Mouse (Mus musculus): Measurements from ENCODE around the gene Nemf. TPM values are rescaled to one million over a fixed set of nuclear protein-coding genes. Genes with fewer than 3 reads are reported as not detected.
A peak's percentile ranks its signal among the peaks of the same experiment; 100 is the strongest.
"Not testable (repeated sequence)": the region's sequence is repeated elsewhere in the genome, so short reads cannot be mapped to it uniquely, and the experiment has no call there.

Nemf gene
- total and polyA plus RNA-seq, 3 experiments, result 34.3 to 56.6 (median 44.9) TPM

GRCm38 (mm10) chr12:69363110-69363509 lies 6.1 kb upstream of the Nemf start:
- H3K9ac ChIP-seq (ENCODE audit: insufficient read depth, low read depth), result peak overlapping the region; percentile 59; the same call in 1 of the 2 replicates
- TF ChIP-seq ZNF384 (IDR thresholded peaks at IDR 0.05; ENCODE audit: low read depth, low read length), result peak; percentile 52; the same call in 1 of the 2 replicates
- in situ Hi-C loops (cut with MboI; ENCODE audit: low pct_ligation_motif_present, low pct_unique_long_range_greater_than_20kb, low sequenced_read_pairs); H3K79me2 ChIP-seq (replicated peaks; ENCODE audit: control insufficient read depth, extremely low read depth, insufficient read depth, poor library complexity, severe bottlenecking); dilution Hi-C loops (cut with MboI; ENCODE audit: extremely low pct_ligation_motif_present, extremely low pct_unique_long_range_greater_than_20kb, low sequenced_read_pairs); H3K36me3 ChIP-seq (replicated peaks in 1 of 2; ENCODE audit: control insufficient read depth in 1 of 2, insufficient read depth in 1 of 2, low read length in 1 of 2); DNase-seq (ENCODE audit: extremely low read depth); H3K27me3 ChIP-seq (replicated peaks); H3K9me3 ChIP-seq (replicated peaks; ENCODE audit: low read length): not testable (repeated sequence)
- peaks cover 0 to 31% of the 10 kb centered on the region in 2 experiments; a peak in 2 of 4 replicates for H3K4me1 ChIP-seq (ENCODE audit: control insufficient read depth in 1 of 2, insufficient read depth in 2 of 2)
- peak overlapping the region in 2 of 3 experiments; percentile 63 to 67 for H3K4me3 ChIP-seq (replicated peaks in 1 of 3; ENCODE audit: low read depth in 2 of 3, low read length in 2 of 3, poor library complexity in 1 of 3)
- H3K4me2 ChIP-seq (ENCODE audit: insufficient read depth, low read depth, poor library complexity, severe bottlenecking), result peak overlapping the region; percentile 45; the same call in 1 of the 2 replicates
- H3K27ac ChIP-seq (ENCODE audit: insufficient read depth, low read depth), result 0 out of 2 replicates have a peak overlapping the region, but pooled peaks have one; percentile 47

- in situ Hi-C loops (cut with MboI; ENCODE audit: low pct_ligation_motif_present, low pct_unique_long_range_greater_than_20kb, low sequenced_read_pairs), result no loop called here
- Histone ChIP-seq H3K79me2 (replicated peaks; ENCODE audit: control insufficient read depth, extremely low read depth, insufficient read depth, poor library complexity, severe bottlenecking) (0 out of 2 replicates have a peak, but pooled peaks cover 2% of the 10 kb centered on the region), H3K9ac (ENCODE audit: insufficient read depth, low read depth) (peak overlapping the region; percentile 86), H3K36me3 (replicated peaks in 1 of 2; ENCODE audit: control insufficient read depth in 1 of 2, insufficient read depth in 1 of 2, low read length in 1 of 2) (no peaks in the 10 kb centered on the region), H3K27me3 (replicated peaks) (no peaks in the 10 kb centered on the region), H3K4me3 (replicated peaks in 1 of 3; ENCODE audit: low read depth in 2 of 3, low read length in 2 of 3, poor library complexity in 1 of 3) (peak overlapping the region; percentile 58 to 66 (median 63)), H3K9me3 (replicated peaks; ENCODE audit: low read length) (no peaks in the 10 kb centered on the region), H3K27ac (ENCODE audit: insufficient read depth, low read depth) (peak overlapping the region; percentile 47), H3K4me1 (ENCODE audit: control insufficient read depth in 1 of 2, insufficient read depth in 2 of 2) (peaks cover 0 to 24% of the 10 kb centered on the region in 2 experiments; a peak in 2 of 4 replicates), H3K4me2 (ENCODE audit: insufficient read depth, low read depth, poor library complexity, severe bottlenecking) (peak overlapping the region; percentile 45)
- dilution Hi-C loops (cut with MboI; ENCODE audit: extremely low pct_ligation_motif_present, extremely low pct_unique_long_range_greater_than_20kb, low sequenced_read_pairs), result no loop called here
- DNase-seq (ENCODE audit: extremely low read depth), result peak; percentile 77
- no peak for TF ChIP-seq HCFC1 (IDR thresholded peaks at IDR 0.05; ENCODE audit: low read depth, low read length)
- peak; percentile 52 for TF ChIP-seq IRF4 (IDR thresholded peaks at IDR 0.05; ENCODE audit: low read depth, low read length)
- no peak for TF ChIP-seq CHD1 (IDR thresholded peaks at IDR 0.05; ENCODE audit: low read depth, low read length)
- TF ChIP-seq RAD21 (IDR thresholded peaks at IDR 0.05; ENCODE audit: low read depth, low read length), result no peak; the same call in 1 of the 2 replicates
- no peak for TF ChIP-seq UBTF (IDR thresholded peaks at IDR 0.05; ENCODE audit: low read depth, low read length)
- no peak for TF ChIP-seq E2F4 (IDR thresholded peaks at IDR 0.05; ENCODE audit: insufficient replicate concordance, low read depth, low read length)
- TF ChIP-seq USF1 (IDR thresholded peaks at IDR 0.05; ENCODE audit: low read depth, low read length), result no peak
- 0 out of 2 replicates have a peak, but pooled peaks have one; percentile 54 for TF ChIP-seq MYC (IDR thresholded peaks at IDR 0.05; ENCODE audit: low read depth, low read length)
- no peak for TF ChIP-seq NRF1 (IDR thresholded peaks at IDR 0.05; ENCODE audit: low read depth, low read length)
- peak; percentile 8; the same call in 1 of the 2 replicates for TF ChIP-seq BHLHE40 (IDR thresholded peaks at IDR 0.05; ENCODE audit: low read depth, low read length)
- TF ChIP-seq JUN (IDR thresholded peaks at IDR 0.05; ENCODE audit: insufficient read depth, low read depth, low read length), result no peak
- TF ChIP-seq PAX5 (IDR thresholded peaks at IDR 0.05; ENCODE audit: low read length), result no peak
- TF ChIP-seq JUND (conservative IDR thresholded peaks at IDR 0.05; ENCODE audit: low read depth, low read length), result no peak; the same call in 1 of the 2 replicates
- no peak for TF ChIP-seq MEF2A (IDR thresholded peaks at IDR 0.05; ENCODE audit: borderline replicate concordance, low read depth, low read length)
- no peak for TF ChIP-seq MAX (IDR thresholded peaks at IDR 0.05; ENCODE audit: low read length)
- TF ChIP-seq ELF1 (IDR thresholded peaks at IDR 0.05; ENCODE audit: low read depth, low read length), result no peak
- TF ChIP-seq ZNF384 (IDR thresholded peaks at IDR 0.05; ENCODE audit: low read depth, low read length), result no peak
- TF ChIP-seq MAFK (IDR thresholded peaks at IDR 0.05; ENCODE audit: insufficient replicate concordance, low read length), result no peak
- no peak for TF ChIP-seq USF2 (conservative IDR thresholded peaks at IDR 0.05; ENCODE audit: low read depth, low read length)
- peak; percentile 20; the same call in 1 of the 2 replicates for TF ChIP-seq SMC3 (IDR thresholded peaks at IDR 0.05; ENCODE audit: low read depth, low read length)
- TF ChIP-seq MXI1 (IDR thresholded peaks at IDR 0.05; ENCODE audit: low read depth, low read length), result peak; percentile 54; the same call in 1 of the 2 replicates
- 0 out of 2 replicates have a peak, but pooled peaks have one; percentile 46 for TF ChIP-seq POLR2A (IDR thresholded peaks at IDR 0.05; ENCODE audit: low read depth, low read length)
- TF ChIP-seq GABPA (IDR thresholded peaks at IDR 0.05; ENCODE audit: insufficient replicate concordance, low read depth, low read length), result no peak
- no peak; the same call in 1 of the 2 replicates for TF ChIP-seq TBP (conservative IDR thresholded peaks at IDR 0.05; ENCODE audit: low read depth, low read length)
- no peak for TF ChIP-seq CTCF (conservative IDR thresholded peaks at IDR 0.05 in 1 of 2, IDR thresholded peaks at IDR 0.05 in 1 of 2; ENCODE audit: low read depth in 2 of 2, low read length in 2 of 2)
- no peak; the same call in 1 of the 2 replicates for TF ChIP-seq TCF12 (IDR thresholded peaks at IDR 0.05; ENCODE audit: low read depth, low read length)
- no peak for TF ChIP-seq CHD2 (IDR thresholded peaks at IDR 0.05; ENCODE audit: low read length)
- TF ChIP-seq SIN3A (IDR thresholded peaks at IDR 0.05; ENCODE audit: low read length), result no peak
- TF ChIP-seq ETS1 (conservative IDR thresholded peaks at IDR 0.05; ENCODE audit: low read depth, low read length), result no peak
- no peak for TF ChIP-seq ZKSCAN1 (IDR thresholded peaks at IDR 0.05; ENCODE audit: borderline replicate concordance, low read depth, low read length)
- TF ChIP-seq RCOR1 (conservative IDR thresholded peaks at IDR 0.05; ENCODE audit: low read depth, low read length), result 0 out of 2 replicates have a peak, but pooled peaks have one; percentile 40
- TF ChIP-seq ZMIZ1 (IDR thresholded peaks at IDR 0.05; ENCODE audit: low read depth, low read length), result no peak
Measured at GRCm38 (mm10) chr12:69362388-69362787, 5.4 kb upstream of the Nemf start.

All from CH12.LX (cell line).